Mouse (Mus musculus) hindbrain, embryonic 16.5 days (tissue): ENCODE data around the gene Ajm1. TPM values are rescaled to one million over a fixed set of nuclear protein-coding genes. Genes with fewer than 3 reads are reported as not detected.
"Not testable (repeated sequence)": the region's sequence is repeated elsewhere in the genome, so short reads cannot be mapped to it uniquely, and the experiment has no call there.

Experiments
- ATAC-seq: fragments of 200-750 bp; cut with Nextera tagmentation; 2 replicates; pipeline ENCODE4 v1.8.0; 2017; ENCODE audit warnings: moderate TSS enrichment, moderate library complexity
- H3K27ac ChIP-seq: fragments of 300-500 bp; sonication (generic); 2 replicates; pipeline ENCODE4 v1.5.1; 2014; ENCODE audit warnings: low read depth, mild to moderate bottlenecking, control low read depth, low read length, moderate library complexity
- H3K27me3 ChIP-seq: fragments of 300-500 bp; sonication (generic); replicated peaks from 2 replicates; pipeline ENCODE4 v1.6.1; 2014; ENCODE audit warnings: low read length; ENCODE audit not compliant: control insufficient read depth, insufficient read depth
- H3K36me3 ChIP-seq: fragments of 300-500 bp; sonication (generic); 2 replicates; pipeline ENCODE4 v1.6.1; 2014; ENCODE audit warnings: mild to moderate bottlenecking, low read length, moderate library complexity, mixed read lengths; ENCODE audit not compliant: control insufficient read depth, insufficient read depth
- H3K4me1 ChIP-seq: fragments of 300-500 bp; sonication (generic); 2 replicates; pipeline ENCODE4 v1.6.1; 2014; ENCODE audit warnings: low read depth, low read length; ENCODE audit not compliant: control insufficient read depth, insufficient read depth
- H3K4me2 ChIP-seq: fragments of 300-500 bp; sonication (generic); 2 replicates; pipeline ENCODE4 v1.6.1; 2014; ENCODE audit warnings: mild to moderate bottlenecking, low read length, control low read depth, moderate library complexity
- H3K4me3 ChIP-seq: fragments of 300-500 bp; sonication (generic); 2 replicates; pipeline ENCODE4 v1.5.1; 2014; ENCODE audit warnings: mild to moderate bottlenecking, low read length, control low read depth, moderate library complexity
- H3K9ac ChIP-seq: fragments of 300-500 bp; sonication (generic); 2 replicates; pipeline ENCODE4 v1.6.1; 2014; ENCODE audit warnings: low read depth, mild to moderate bottlenecking, control low read depth, low read length, moderate library complexity
- H3K9me3 ChIP-seq: fragments of 300-500 bp; sonication (generic); 2 replicates; pipeline ENCODE4 v1.6.1; 2014; ENCODE audit warnings: mild to moderate bottlenecking, low read length, moderate library complexity; ENCODE audit not compliant: control insufficient read depth
- WGBS: fragments of 180-500 bp; shearing (Covaris S2); extraction: QIAGEN DNeasy Blood & Tissue Kit; methylation state at CpG from one replicate; pipeline ENCODE4 v1.1.7; 2014; 5-methylcytosine and 5-hydroxymethylcytosine counted together
- polyA plus RNA-seq: library from polyadenylated mRNA; unstranded; fragments of >200 nt; fragmentation: Nextera tagmentation; extraction: Ambion mirVana; gene quantifications from 2 replicates; pipeline ENCODE4 v1.2.1, GENCODE M21; 2015

Ajm1 gene
- polyA plus RNA-seq, 1 experiment from 2014 or later, result 15.1 TPM

GRCm38 (mm10) chr2:25557964-25558360 lies 23.6 kb downstream of the Ajm1 start:
- Histone ChIP-seq H3K36me3 (peaks cover 23% of the 10 kb centered on the region), H3K4me2 (peak overlapping the region; percentile 97), H3K9me3 (no peaks in the 10 kb centered on the region), H3K27me3 (no peaks in the 10 kb centered on the region), H3K9ac (peak overlapping the region; percentile 98), H3K4me1 (peaks cover 22% of the 10 kb centered on the region), H3K27ac (peak overlapping the region; percentile 88), H3K4me3 (peak overlapping the region; percentile 96)
- ATAC-seq, result no peak; the same call in 1 of the 2 replicates
- WGBS, result under 1% methylated on average over 24 of the region's 24 CpGs

GRCm38 (mm10) chr2:25557221-25557963 lies 24.2 kb downstream of the Ajm1 start, which contains the start of gene Edf1:
TSS of gene Edf1 (plus strand) at chr2:25557847.
- peak within 1 kb of the TSS; percentile 97 for H3K4me2 ChIP-seq
- H3K36me3 ChIP-seq, result peaks cover 18% of the 10 kb centered on the region
- H3K4me1 ChIP-seq, result peaks cover 22% of the 10 kb centered on the region
- no peaks in the 10 kb centered on the region for H3K27me3 ChIP-seq
- peak within 1 kb of the TSS; percentile 96 for H3K4me3 ChIP-seq
- peak within 1 kb of the TSS; percentile 98 for H3K9ac ChIP-seq
- peak within 1 kb of the TSS; percentile 88 for H3K27ac ChIP-seq
- peak; percentile 99 for ATAC-seq
- H3K9me3 ChIP-seq, result no peaks in the 10 kb centered on the region
- WGBS, result under 1% methylated on average over 38 of the region's 61 CpGs

GRCm38 (mm10) chr2:25556296-25556695 lies 25.3 kb downstream of the Ajm1 start:
- Histone ChIP-seq H3K4me3 (no peak overlapping the region), H3K4me1 (peaks cover 22% of the 10 kb centered on the region), H3K27ac (no peak overlapping the region), H3K9ac (no peak overlapping the region), H3K9me3 (no peaks in the 10 kb centered on the region), H3K4me2 (no peak overlapping the region), H3K27me3 (no peaks in the 10 kb centered on the region), H3K36me3 (peaks cover 11% of the 10 kb centered on the region)
- WGBS, result 55% methylated on average over 1 of the region's 1 CpGs
- ATAC-seq, result no peak

GRCm38 (mm10) chr2:25555479-25555878 lies 26.1 kb downstream of the Ajm1 start:
- H3K4me3 ChIP-seq, H3K9me3 ChIP-seq, H3K9ac ChIP-seq, H3K27ac ChIP-seq, ATAC-seq, H3K36me3 ChIP-seq, H3K27me3 ChIP-seq, H3K4me2 ChIP-seq: not testable (repeated sequence)
- H3K4me1 ChIP-seq, result peaks cover 22% of the 10 kb centered on the region
- 56% methylated on average over 2 of the region's 2 CpGs for WGBS

GRCm38 (mm10) chr2:25553171-25553786 lies 28.3 kb downstream of the Ajm1 start:
- H3K27ac ChIP-seq, H3K9ac ChIP-seq, ATAC-seq, H3K4me1 ChIP-seq, H3K4me3 ChIP-seq, H3K9me3 ChIP-seq, H3K36me3 ChIP-seq, H3K27me3 ChIP-seq, H3K4me2 ChIP-seq: not testable (repeated sequence)
- 89% methylated on average over 4 of the region's 4 CpGs for WGBS

GRCm38 (mm10) chr2:25551186-25551585 lies 30.4 kb downstream of the Ajm1 start:
- H3K36me3 ChIP-seq, result no peaks in the 10 kb centered on the region
- no peak for ATAC-seq
- WGBS, result 26% methylated on average over 5 of the region's 5 CpGs
- H3K4me2 ChIP-seq, result no peak overlapping the region
- no peaks in the 10 kb centered on the region for H3K9me3 ChIP-seq
- H3K4me1 ChIP-seq, result peaks cover under 1% of the 10 kb centered on the region; the same call in 1 of the 2 replicates
- no peak overlapping the region for H3K4me3 ChIP-seq
- H3K27ac ChIP-seq, result no peak overlapping the region
- no peak overlapping the region for H3K9ac ChIP-seq
- H3K27me3 ChIP-seq, result no peaks in the 10 kb centered on the region

DNA sequence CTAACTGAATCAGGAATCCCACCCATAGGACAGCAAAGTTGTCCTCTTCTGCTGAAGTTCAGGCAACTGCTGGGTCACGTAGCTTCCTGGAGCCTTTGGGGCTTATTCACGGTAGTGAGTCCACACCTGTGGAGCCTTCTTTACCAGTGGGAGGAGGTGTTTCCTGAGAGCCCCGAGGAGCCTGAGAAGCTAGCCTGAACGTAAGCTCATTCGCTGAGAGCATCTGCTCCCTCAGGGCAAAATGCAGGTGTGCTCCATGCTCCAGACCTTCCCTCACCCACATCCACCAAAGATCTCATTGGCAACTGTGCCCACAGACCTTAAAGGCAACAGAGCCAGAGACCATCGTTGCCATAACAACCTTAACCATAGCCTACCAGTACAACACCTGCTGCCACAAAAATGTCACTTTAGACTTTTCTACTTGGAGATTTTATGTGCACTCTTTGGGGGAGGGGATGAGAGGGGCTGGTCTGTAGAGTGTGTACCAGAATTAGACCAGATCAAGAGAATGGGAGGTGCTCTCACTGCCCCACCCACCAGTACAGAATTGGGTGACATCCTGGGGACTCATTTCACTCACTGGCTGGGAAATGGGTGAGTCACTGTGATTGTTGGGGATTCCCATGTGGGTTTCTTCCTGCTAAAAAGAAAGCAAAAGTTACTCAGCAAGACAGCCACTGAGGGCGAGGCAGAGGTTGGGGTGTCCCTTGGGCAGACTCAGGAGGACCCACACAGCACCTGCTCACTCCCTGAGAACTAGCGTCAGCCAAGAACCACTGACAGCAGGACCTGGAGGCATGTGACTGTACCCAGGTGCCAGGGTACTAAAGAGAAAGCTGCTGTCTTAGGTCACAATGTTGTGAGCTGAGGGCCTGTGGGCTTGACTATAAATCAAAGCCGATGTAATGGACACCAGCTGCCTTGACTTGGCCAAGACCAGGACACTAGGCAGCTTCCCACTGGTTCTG lies 32.3 kb downstream of the Ajm1 start:
- peaks cover 5% of the 10 kb centered on the region for H3K4me1 ChIP-seq
- H3K27ac ChIP-seq, result no peak overlapping the region
- no peak overlapping the region for H3K9ac ChIP-seq
- WGBS, result 78% methylated on average over 9 of the region's 9 CpGs
- H3K4me2 ChIP-seq, result no peak overlapping the region
- no peak for ATAC-seq
- H3K9me3 ChIP-seq, result no peaks in the 10 kb centered on the region
- H3K36me3 ChIP-seq, result no peaks in the 10 kb centered on the region
- H3K4me3 ChIP-seq, result no peak overlapping the region
- H3K27me3 ChIP-seq, result no peaks in the 10 kb centered on the region

DNA sequence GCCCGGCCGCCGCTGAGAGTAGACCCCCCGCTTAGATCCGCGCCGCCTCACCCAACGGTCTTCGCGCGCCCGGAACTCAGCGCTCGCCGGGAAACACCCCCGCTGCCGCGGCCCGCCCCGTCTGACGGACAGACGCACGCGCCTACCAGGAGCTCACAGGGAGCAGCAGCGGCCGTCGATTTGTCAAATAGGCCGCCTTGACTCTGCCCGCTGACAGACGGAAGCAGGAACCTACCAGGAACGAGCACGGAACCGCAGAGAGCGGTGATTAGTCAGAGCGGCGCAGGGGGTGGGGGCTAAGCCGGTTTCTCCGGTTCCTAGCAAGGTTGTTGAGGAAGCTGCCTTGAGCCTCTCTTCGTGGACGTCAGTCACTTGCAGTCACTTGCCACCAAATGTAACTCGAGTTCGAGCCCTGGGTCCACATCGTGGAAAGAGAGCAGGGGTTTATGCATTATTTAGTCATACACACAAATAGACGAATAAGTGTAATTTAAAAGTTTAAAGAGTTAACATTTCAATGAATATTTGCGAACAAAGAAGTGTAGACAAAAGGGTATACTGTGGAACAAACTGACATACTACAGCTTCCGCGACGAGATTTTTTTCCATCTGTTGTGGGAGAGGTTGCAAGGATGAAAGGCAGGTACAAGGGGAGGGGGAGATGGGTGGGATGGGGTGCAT lies 34.6 kb downstream of the Ajm1 start, which contains the start of gene Traf2:
Traf2 (minus strand) TSS at position 130 of the 681 bp plus-strand sequence.
- H3K9me3 ChIP-seq, result no peaks in the 10 kb centered on the region
- peak within 1 kb of the TSS; percentile 35; the same call in 1 of the 2 replicates for H3K27ac ChIP-seq
- H3K36me3 ChIP-seq, result no peaks in the 10 kb centered on the region
- no peaks in the 10 kb centered on the region for H3K27me3 ChIP-seq
- H3K4me3 ChIP-seq, result peak within 1 kb of the TSS; percentile 57
- H3K4me2 ChIP-seq, result peak within 1 kb of the TSS; percentile 62
- ATAC-seq, result peak; percentile 100
- H3K9ac ChIP-seq, result peak within 1 kb of the TSS; percentile 74
- WGBS, result 3% methylated on average over 44 of the region's 48 CpGs
- H3K4me1 ChIP-seq, result peaks cover 5% of the 10 kb centered on the region
